Mouse (Mus musculus): ENCODE measurements around the gene Sirt4.

The Sirt4 gene

GRCm38 (mm10) chr5:115434853-115435754 is 49.4 kb downstream of the Sirt4 start:
- no peak for DNase-seq (ENCODE audit: low spot score)

- no peak for DNase-seq (ENCODE audit: low spot score)
These were observed 50.2 kb downstream of the Sirt4 start for GRCm38 (mm10) chr5:115434280-115434852.

- DNase-seq (ENCODE audit: low spot score), result no peak
These were observed 51.3 kb downstream of the Sirt4 start for GRCm38 (mm10) chr5:115433191-115433590.

GRCm38 (mm10) chr5:115432395-115432794 is 52.1 kb downstream of the Sirt4 start:
- DNase-seq (ENCODE audit: low spot score), result no peak

- DNase-seq (ENCODE audit: low spot score), result no peak
These were observed 52.6 kb downstream of the Sirt4 start for GRCm38 (mm10) chr5:115431898-115432259.

GRCm38 (mm10) chr5:115431061-115431897 is 53.2 kb downstream of the Sirt4 start:
- DNase-seq (ENCODE audit: low spot score), result no peak

- no peak for DNase-seq (ENCODE audit: low spot score)
These were observed 54.2 kb downstream of the Sirt4 start for GRCm38 (mm10) chr5:115430187-115430960.

- DNase-seq (ENCODE audit: low spot score), result no peak
These were observed 55.0 kb downstream of the Sirt4 start, which contains the start of gene Msi1 for GRCm38 (mm10) chr5:115429359-115430186. Gene Msi1, plus strand, starts transcription at chr5:115429599.

- no peak for DNase-seq (ENCODE audit: low spot score)
These were observed 55.6 kb downstream of the Sirt4 start for GRCm38 (mm10) chr5:115428831-115429358.
